Mouse (Mus musculus) neural tube, embryonic 11.5 days (tissue): ENCODE measurements around the gene Grxcr1. TPM values are rescaled to one million over a fixed set of nuclear protein-coding genes. Genes with fewer than 3 reads are reported as not detected.

Source experiments
- ATAC-seq: fragments of 200-750 bp; cut with Nextera tagmentation; 2 replicates; pipeline ENCODE4 v1.8.0; 2017; ENCODE audit warnings: moderate number of reproducible peaks, mild to moderate bottlenecking, moderate TSS enrichment, moderate library complexity; ENCODE audit not compliant: insufficient read depth, low FRiP score, low TSS enrichment
- DNase-seq: peaks from one replicate; pipeline ENCODE4 v3.0.0-alpha.2; 2015; ENCODE audit warnings: low spot score
- H3K27ac ChIP-seq: fragments of 300-500 bp; sonication (generic); 2 replicates; pipeline ENCODE4 v1.5.1; 2014; ENCODE audit warnings: low read depth, mild to moderate bottlenecking, low read length
- H3K27me3 ChIP-seq: fragments of 300-500 bp; sonication (generic); 2 replicates; pipeline ENCODE4 v1.6.1; 2014; ENCODE audit warnings: mild to moderate bottlenecking, low read length, mixed read lengths; ENCODE audit not compliant: control insufficient read depth, insufficient read depth
- H3K36me3 ChIP-seq: fragments of 300-500 bp; sonication (generic); 2 replicates; pipeline ENCODE4 v1.6.1; 2014; ENCODE audit warnings: mild to moderate bottlenecking, low read length, moderate library complexity, mixed read lengths; ENCODE audit not compliant: control insufficient read depth, insufficient read depth
- H3K4me1 ChIP-seq: fragments of 300-500 bp; sonication (generic); 2 replicates; pipeline ENCODE4 v1.6.1; 2014; ENCODE audit warnings: low read length, mixed read lengths; ENCODE audit not compliant: control insufficient read depth, insufficient read depth
- H3K4me2 ChIP-seq: fragments of 300-500 bp; sonication (generic); 2 replicates; pipeline ENCODE4 v1.6.1; 2014; ENCODE audit warnings: low read depth, mild to moderate bottlenecking, moderate library complexity
- H3K4me3 ChIP-seq: fragments of 300-500 bp; sonication (generic); 2 replicates; pipeline ENCODE4 v1.5.1; 2014; ENCODE audit warnings: low read depth, low read length
- H3K9ac ChIP-seq: fragments of 300-500 bp; sonication (generic); 2 replicates; pipeline ENCODE4 v1.6.1; 2014; ENCODE audit warnings: mild to moderate bottlenecking, low read length
- H3K9me3 ChIP-seq: fragments of 300-500 bp; sonication (generic); 2 replicates; pipeline ENCODE4 v1.6.1; 2016; ENCODE audit warnings: low read length; ENCODE audit not compliant: control insufficient read depth
- WGBS: fragments of 180-500 bp; shearing (Covaris S2); extraction: QIAGEN DNeasy Blood & Tissue Kit; methylation state at CpG from one replicate; pipeline ENCODE4 v1.1.7; 2014; 5-methylcytosine and 5-hydroxymethylcytosine counted together
- polyA plus RNA-seq: library from polyadenylated mRNA; unstranded; fragments of >200 nt; fragmentation: Nextera tagmentation; extraction: Ambion mirVana; gene quantifications from 2 replicates; pipeline ENCODE4 v1.2.1, GENCODE M21; 2014

Gene Grxcr1
- polyA plus RNA-seq, 1 experiment from 2014 or later, result 0.50 TPM

GRCm38 (mm10) chr5:68057574-68057973 is 25.9 kb downstream of the Grxcr1 start:
- no peak overlapping the region for H3K27ac ChIP-seq
- no peak overlapping the region for H3K4me2 ChIP-seq
- H3K27me3 ChIP-seq, result no peaks in the 10 kb centered on the region
- 87% methylated on average over 3 of the region's 3 CpGs for WGBS
- no peak overlapping the region for H3K4me3 ChIP-seq
- ATAC-seq, result no peak
- DNase-seq, result no peak
- no peaks in the 10 kb centered on the region for H3K9me3 ChIP-seq
- H3K9ac ChIP-seq, result no peak overlapping the region
- H3K36me3 ChIP-seq, result no peaks in the 10 kb centered on the region
- H3K4me1 ChIP-seq, result no peaks in the 10 kb centered on the region

DNA sequence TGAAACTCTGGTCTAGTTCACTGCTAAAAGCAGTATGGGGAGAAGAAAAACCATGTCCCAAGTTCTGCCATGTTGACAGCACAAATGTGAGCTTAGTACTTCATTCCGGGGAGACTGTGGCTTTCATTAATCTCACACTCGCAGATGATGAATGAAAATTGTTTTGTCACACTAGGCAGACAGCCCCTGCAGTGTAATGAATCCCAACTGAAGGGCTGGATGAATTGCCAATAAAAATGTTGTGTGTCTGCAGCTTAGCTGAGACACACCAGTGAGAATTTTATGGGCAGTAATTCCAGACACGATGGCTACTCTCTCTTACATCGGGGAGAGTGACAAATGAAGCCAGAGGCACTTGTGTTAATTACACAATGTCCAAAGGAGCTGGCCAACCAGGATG is 37.1 kb downstream of the Grxcr1 start:
- Histone ChIP-seq H3K36me3 (no peaks in the 10 kb centered on the region), H3K9ac (no peak overlapping the region), H3K4me1 (no peaks in the 10 kb centered on the region), H3K4me2 (no peak overlapping the region), H3K27ac (no peak overlapping the region), H3K9me3 (no peaks in the 10 kb centered on the region), H3K27me3 (no peaks in the 10 kb centered on the region), H3K4me3 (no peak overlapping the region)
- ATAC-seq (no peak), DNase-seq (no peak)
- 40% methylated on average over 4 of the region's 4 CpGs for WGBS

- Histone ChIP-seq H3K27ac (no peak overlapping the region), H3K4me2 (no peak overlapping the region), H3K4me3 (no peak overlapping the region), H3K9ac (no peak overlapping the region), H3K36me3 (no peaks in the 10 kb centered on the region), H3K4me1 (no peaks in the 10 kb centered on the region), H3K27me3 (no peaks in the 10 kb centered on the region), H3K9me3 (no peaks in the 10 kb centered on the region)
- no peak for ATAC-seq
- DNase-seq, result no peak
- WGBS, result 82% methylated on average over 3 of the region's 3 CpGs
These were observed 38.7 kb downstream of the Grxcr1 start for GRCm38 (mm10) chr5:68070308-68070707.

- no peaks in the 10 kb centered on the region for H3K9me3 ChIP-seq
- no peak overlapping the region for H3K4me2 ChIP-seq
- no peak overlapping the region for H3K4me3 ChIP-seq
- no peak overlapping the region for H3K9ac ChIP-seq
- DNase-seq (no peak), ATAC-seq (no peak)
- H3K36me3 ChIP-seq, result no peaks in the 10 kb centered on the region
- H3K27ac ChIP-seq, result no peak overlapping the region
- H3K27me3 ChIP-seq, result no peaks in the 10 kb centered on the region
- 89% methylated on average over 4 of the region's 4 CpGs for WGBS
- no peaks in the 10 kb centered on the region for H3K4me1 ChIP-seq
These were observed 40.2 kb downstream of the Grxcr1 start for GRCm38 (mm10) chr5:68071857-68072256.

- 79% methylated on average over 7 of the region's 7 CpGs for WGBS
- Histone ChIP-seq H3K4me3 (no peak overlapping the region), H3K9ac (no peak overlapping the region), H3K27me3 (no peaks in the 10 kb centered on the region), H3K27ac (no peak overlapping the region), H3K36me3 (no peaks in the 10 kb centered on the region), H3K4me2 (no peak overlapping the region), H3K4me1 (no peaks in the 10 kb centered on the region), H3K9me3 (no peaks in the 10 kb centered on the region)
- ATAC-seq, result no peak
- no peak for DNase-seq
These were observed 55.0 kb downstream of the Grxcr1 start for GRCm38 (mm10) chr5:68086535-68087098.

- Histone ChIP-seq H3K27me3 (no peaks in the 10 kb centered on the region), H3K27ac (no peak overlapping the region), H3K9ac (no peak overlapping the region), H3K4me3 (no peak overlapping the region), H3K9me3 (no peaks in the 10 kb centered on the region), H3K4me2 (no peak overlapping the region), H3K4me1 (no peaks in the 10 kb centered on the region), H3K36me3 (no peaks in the 10 kb centered on the region)
- ATAC-seq (no peak), DNase-seq (no peak)
- WGBS, result 77% methylated on average over 3 of the region's 3 CpGs
These were observed 55.5 kb downstream of the Grxcr1 start for GRCm38 (mm10) chr5:68087174-68087573.

GRCm38 (mm10) chr5:68093085-68093484 is 61.5 kb downstream of the Grxcr1 start:
- no peaks in the 10 kb centered on the region for H3K9me3 ChIP-seq
- no peak overlapping the region for H3K4me3 ChIP-seq
- H3K36me3 ChIP-seq, result no peaks in the 10 kb centered on the region
- H3K4me2 ChIP-seq, result no peak overlapping the region
- no peak for DNase-seq
- 74% methylated on average over 2 of the region's 2 CpGs for WGBS
- H3K9ac ChIP-seq, result no peak overlapping the region
- no peak overlapping the region for H3K27ac ChIP-seq
- no peaks in the 10 kb centered on the region for H3K4me1 ChIP-seq
- no peak for ATAC-seq
- H3K27me3 ChIP-seq, result no peaks in the 10 kb centered on the region

DNA sequence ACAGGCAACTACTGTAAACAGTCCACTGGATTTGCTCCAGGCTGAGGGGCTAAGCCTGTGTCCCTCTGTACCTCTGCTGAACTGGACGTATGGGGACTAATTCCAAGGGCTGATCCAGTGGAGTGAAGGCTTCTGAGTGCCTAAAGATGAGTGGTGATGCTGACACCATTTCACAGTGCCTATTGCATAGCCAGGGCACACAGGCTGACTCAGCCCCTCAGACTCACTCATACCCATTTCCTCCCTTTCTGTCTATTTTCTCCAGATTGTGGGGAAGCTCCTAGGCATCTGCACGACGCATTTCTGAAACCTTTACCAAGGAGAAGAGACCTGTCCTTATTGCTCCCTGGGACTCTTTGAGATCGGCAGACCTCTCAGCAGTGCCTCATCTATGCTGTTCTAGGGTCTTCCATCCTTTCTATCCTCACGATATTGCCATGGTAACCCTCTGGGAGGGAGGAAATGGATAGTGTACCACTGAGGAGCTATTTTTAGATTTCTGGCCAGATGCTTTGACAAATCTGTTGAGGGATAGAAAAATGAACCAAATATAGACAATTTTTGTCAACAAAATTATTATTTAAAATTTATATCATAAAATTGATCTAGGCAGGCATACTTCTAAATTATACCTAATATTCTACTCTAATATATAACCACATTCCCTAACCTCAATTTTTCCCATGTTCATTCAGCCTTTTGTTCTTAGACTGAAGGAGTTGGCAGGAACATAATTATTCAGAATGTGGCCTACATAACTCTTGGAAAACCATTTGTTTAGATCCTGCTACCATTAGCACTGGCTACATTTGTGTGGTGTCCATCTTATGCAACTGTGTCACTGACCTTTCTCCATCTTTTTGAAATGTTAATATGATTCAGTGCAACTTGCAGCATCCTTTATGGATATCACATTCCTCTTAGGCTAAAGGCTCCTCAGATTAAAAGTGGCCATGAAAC is 66.3 kb downstream of the Grxcr1 start:
- no peak for ATAC-seq
- Histone ChIP-seq H3K4me3 (no peak overlapping the region), H3K36me3 (no peaks in the 10 kb centered on the region), H3K27me3 (no peaks in the 10 kb centered on the region), H3K9me3 (no peaks in the 10 kb centered on the region), H3K27ac (no peak overlapping the region), H3K4me1 (no peaks in the 10 kb centered on the region), H3K4me2 (no peak overlapping the region), H3K9ac (no peak overlapping the region)
- WGBS, result 89% methylated on average over 5 of the region's 5 CpGs
- DNase-seq, result no peak
